In genomic region chr17:72868181-72868580, GRCm38 (mm10) we compare ENCODE assay signal across 28 mouse cellular contexts.
"Had no signal": no experiment of that assay in that cellular context is flagged by ENCODE, and none has a peak within 500 bp of the region (broad histone marks: within the 10 kb centered on the region; RNA-seq: fewer than 3 reads in every experiment).

No protein-coding gene starts in this region.

- H3K27ac ChIP-seq: heart, embryonic 13.5 days; heart, embryonic 15.5 days; hindbrain, embryonic 10.5 days; hindbrain, embryonic 12.5 days; hindbrain, embryonic 14.5 days; intestine, embryonic 15.5 days; kidney, embryonic 15.5 days; kidney, postnatal 0 days; left cerebral cortex, adult 2 months; limb, embryonic 13.5 days; limb, embryonic 15.5 days; liver, embryonic 13.5 days; liver, embryonic 15.5 days had no signal

- H3K9me3 ChIP-seq: heart, embryonic 13.5 days; heart, embryonic 15.5 days; hindbrain, embryonic 10.5 days; hindbrain, embryonic 12.5 days; intestine, embryonic 15.5 days; limb, embryonic 15.5 days; liver, embryonic 13.5 days; liver, embryonic 15.5 days had no signal

- H3K36me3 ChIP-seq: heart, embryonic 13.5 days; heart, embryonic 15.5 days; hindbrain, embryonic 10.5 days; hindbrain, embryonic 12.5 days; intestine, embryonic 15.5 days; kidney, embryonic 15.5 days; limb, embryonic 13.5 days; limb, embryonic 15.5 days; liver, embryonic 13.5 days; liver, embryonic 15.5 days had no signal

- H3K4me1 ChIP-seq: hindbrain, embryonic 10.5 days; hindbrain, embryonic 12.5 days; intestine, embryonic 15.5 days; kidney, embryonic 15.5 days; limb, embryonic 13.5 days; limb, embryonic 15.5 days; liver, embryonic 13.5 days; liver, embryonic 15.5 days had no signal

- DNase-seq: gastrocnemius, postnatal 10 days; gastrocnemius, postnatal 25 days; heart, postnatal 14 days; heart, postnatal 36 days; kidney, adult 11 months; kidney, adult 2 months; kidney, adult 9 months; kidney, postnatal 14 days; kidney, postnatal 36 days; layer of hippocampus, adult 9-11 months; layer of hippocampus, postnatal 36 days; liver, embryonic 13.5 days; lung, adult 18-20 months had no signal

- ATAC-seq: hindbrain, embryonic 16.5 days; inflammation-experienced regulatory T-cells, adult 6 months; intestine, embryonic 15.5 days had no signal

- H3K4me2 ChIP-seq: heart, embryonic 11.5 days; heart, embryonic 13.5 days; heart, embryonic 15.5 days; hindbrain, embryonic 12.5 days; hindbrain, embryonic 14.5 days; intestine, embryonic 15.5 days; kidney, embryonic 15.5 days; limb, embryonic 13.5 days; limb, embryonic 15.5 days; liver, embryonic 13.5 days; liver, embryonic 15.5 days had no signal

- H3K27me3 ChIP-seq: heart, embryonic 13.5 days; heart, embryonic 15.5 days; hindbrain, embryonic 12.5 days; intestine, embryonic 15.5 days; kidney, embryonic 15.5 days; limb, embryonic 13.5 days; limb, embryonic 15.5 days; liver, embryonic 13.5 days; liver, embryonic 15.5 days had no signal

- H3K4me3 ChIP-seq: heart, embryonic 13.5 days; heart, embryonic 15.5 days; hindbrain, embryonic 10.5 days; hindbrain, embryonic 12.5 days; intestine, embryonic 15.5 days; kidney, embryonic 15.5 days; left cerebral cortex, adult 2 months; limb, embryonic 13.5 days; limb, embryonic 15.5 days; liver, embryonic 13.5 days; liver, embryonic 15.5 days had no signal

- H3K9ac ChIP-seq: heart, embryonic 13.5 days; heart, embryonic 15.5 days; hindbrain, embryonic 12.5 days; hindbrain, embryonic 14.5 days; intestine, embryonic 15.5 days; kidney, embryonic 15.5 days; limb, embryonic 13.5 days; limb, embryonic 15.5 days; liver, embryonic 13.5 days; liver, embryonic 15.5 days had no signal
